Mouse (Mus musculus): ENCODE measurements around the gene Bmpr2.

DNA sequence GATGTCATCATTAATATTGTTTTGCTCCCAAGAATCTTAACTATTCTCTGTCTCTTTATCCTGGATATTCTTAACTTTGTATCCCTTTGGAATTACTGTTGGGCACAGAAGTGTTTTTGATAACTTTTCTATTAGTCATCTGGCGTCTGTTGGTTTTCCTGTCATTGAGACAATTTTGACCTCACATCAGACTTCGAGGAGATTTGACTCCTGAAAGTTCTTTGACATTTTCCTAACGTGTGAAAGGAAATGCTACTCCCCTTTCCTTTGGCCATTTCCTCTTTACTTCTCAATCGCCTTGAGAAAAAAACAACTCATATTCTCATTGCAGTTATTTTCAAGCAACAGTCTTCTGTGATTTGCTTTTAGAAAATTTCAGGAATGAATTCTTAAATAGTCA lies 2.1 kb downstream of the Bmpr2 start:
- TF ChIP-seq CTCF (IDR thresholded peaks at IDR 0.05) = no peak
- 0 out of 2 replicates have a peak, but pooled peaks have one; percentile 21 for TF ChIP-seq POLR2A (IDR thresholded peaks at IDR 0.05; ENCODE audit: insufficient read depth, low read depth, low read length)
- no peak for TF ChIP-seq EP300 (IDR thresholded peaks at IDR 0.05; ENCODE audit: insufficient read depth, low read depth, low read length)

Data from heart, adult 2 months (tissue).